Mouse (Mus musculus): ENCODE measurements around the gene Asb11.

The Asb11 gene

GRCm38 (mm10) chrX:164445601-164446000 is 8.8 kb downstream of the Asb11 start:
- no peak for DNase-seq (ENCODE audit: low read depth)

DNA sequence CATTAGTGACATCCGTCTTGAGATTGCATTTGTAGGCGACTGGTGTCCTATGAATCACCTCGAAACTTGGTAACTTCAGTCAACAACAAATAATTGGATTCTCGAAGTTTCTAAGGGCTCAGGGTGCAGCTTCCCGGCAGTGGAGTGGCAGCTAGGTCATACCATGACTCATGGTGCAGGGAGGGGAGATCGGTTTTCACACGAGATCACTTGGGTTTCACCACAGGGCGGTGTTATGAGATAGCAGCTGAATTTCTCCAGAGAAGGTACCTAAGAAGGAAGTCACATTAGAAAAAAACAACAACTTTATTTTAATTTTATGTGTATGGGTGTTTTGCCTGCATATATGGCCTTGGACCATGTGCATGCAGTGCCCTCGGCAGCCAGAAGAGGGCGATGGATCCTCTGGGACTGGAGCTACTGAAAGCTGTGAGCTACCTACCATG is 9.3 kb downstream of the Asb11 start:
- no peak for DNase-seq (ENCODE audit: low read depth)

GRCm38 (mm10) chrX:164446835-164447681 is 10.3 kb downstream of the Asb11 start:
- DNase-seq (ENCODE audit: low read depth) = no peak

DNA sequence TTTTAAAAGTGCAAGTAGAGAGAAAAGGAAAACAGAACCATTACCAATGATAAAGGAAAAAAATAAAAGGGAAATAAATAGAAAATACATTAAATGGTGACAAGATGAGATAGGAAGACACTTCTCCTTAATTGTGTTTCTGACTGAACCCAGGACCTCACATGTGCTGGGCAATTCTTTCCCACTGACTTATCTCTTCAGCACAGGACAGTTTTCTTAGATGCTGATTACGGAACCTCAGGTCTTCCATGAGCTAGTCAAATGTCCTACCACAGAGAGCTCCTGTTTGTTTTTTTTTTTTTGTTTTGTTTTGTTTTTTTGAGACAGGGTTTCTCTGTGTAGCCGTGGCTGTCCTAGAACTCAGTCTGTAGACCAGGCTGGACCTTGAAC is 10.9 kb downstream of the Asb11 start:
- DNase-seq (ENCODE audit: low read depth) = no peak

- DNase-seq (ENCODE audit: low read depth) = no peak
Measured at GRCm38 (mm10) chrX:164449201-164449600, 12.4 kb downstream of the Asb11 start.

GRCm38 (mm10) chrX:164459205-164459878 is 22.5 kb downstream of the Asb11 start:
- DNase-seq (ENCODE audit: low read depth) = no peak

DNA sequence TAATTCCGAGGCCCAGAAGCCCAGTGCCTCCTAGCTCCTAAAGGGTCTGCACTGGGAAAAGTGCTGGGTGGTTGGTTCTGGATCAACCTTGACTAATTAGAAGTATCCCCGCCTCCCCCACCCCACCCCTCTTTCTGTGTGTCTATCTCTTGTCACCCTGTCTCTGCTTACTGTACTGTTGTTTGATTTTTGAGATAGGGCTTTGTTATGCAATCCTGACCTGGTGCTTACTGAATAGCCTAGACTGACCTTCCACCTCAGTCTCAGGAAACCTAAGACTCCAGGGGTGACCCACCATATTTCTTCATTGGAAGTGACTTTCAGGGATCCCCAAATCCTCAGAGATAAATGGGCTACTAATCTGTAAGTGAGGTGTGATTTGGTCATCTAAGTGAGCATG is 65.5 kb downstream of the Asb11 start:
- no peak for DNase-seq (ENCODE audit: low read depth)

DNA sequence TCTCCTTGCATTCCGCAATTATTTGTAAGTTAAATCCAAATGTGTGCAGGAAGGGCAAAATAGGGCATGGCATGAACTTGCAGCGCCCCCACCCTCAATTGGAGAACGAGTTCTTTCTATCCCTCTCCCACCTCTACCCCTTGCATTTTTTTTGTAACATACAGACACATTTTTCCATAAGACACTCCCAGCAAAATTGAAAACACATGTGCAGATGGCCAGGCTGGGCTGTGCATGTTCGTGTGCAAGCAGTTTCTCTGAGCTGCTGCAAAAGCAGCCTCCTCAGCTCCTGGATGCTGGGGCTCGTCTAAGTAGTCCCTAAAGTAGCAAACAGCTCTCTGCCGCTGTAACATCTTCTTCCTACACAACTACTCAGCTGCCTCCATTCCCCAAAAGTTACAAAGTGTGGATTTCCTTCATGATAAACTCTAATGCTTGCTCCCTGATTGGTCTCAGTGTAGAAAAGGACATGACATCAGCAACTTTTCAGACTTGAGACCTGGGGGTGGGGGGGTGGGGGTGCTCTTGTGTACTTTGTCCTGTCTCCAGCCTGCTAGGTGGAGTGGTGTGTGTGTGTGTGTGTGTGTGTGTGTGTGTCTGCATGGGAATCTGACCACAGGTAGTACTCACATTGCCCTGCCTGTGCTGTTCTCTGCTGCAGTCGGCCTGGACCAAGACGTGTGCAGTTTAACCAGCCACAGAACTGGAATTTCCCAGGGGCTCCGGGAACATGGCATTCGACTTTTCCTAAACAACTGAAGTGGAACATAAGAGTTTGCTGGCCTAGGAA is 69.1 kb downstream of the Asb11 start, which contains the start of gene Asb9:
TSS of gene Asb9 (plus strand) at position 619 of the 790 bp plus-strand sequence.
- DNase-seq (ENCODE audit: low read depth) = no peak

- DNase-seq (ENCODE audit: low read depth) = no peak
Measured at GRCm38 (mm10) chrX:164507068-164507467, 70.3 kb downstream of the Asb11 start.

GRCm38 (mm10) chrX:164508728-164509127 is 71.9 kb downstream of the Asb11 start:
- DNase-seq (ENCODE audit: low read depth) = no peak

Data from fibroblast of lung, adult 2 months (primary cell).